Mouse (Mus musculus) hindbrain, postnatal 0 days (tissue): ENCODE measurements around the gene Mycbp2. TPM values are rescaled to one million over a fixed set of nuclear protein-coding genes. Genes with fewer than 3 reads are reported as not detected.
A peak's percentile ranks its signal among the peaks of the same experiment; 100 is the strongest.

Experiments
- ATAC-seq: fragments of 200-750 bp; cut with Nextera tagmentation; 2 replicates; pipeline ENCODE4 v1.8.0; 2017; ENCODE audit warnings: mild to moderate bottlenecking, moderate TSS enrichment, moderate library complexity
- DNase-seq: peaks from one replicate; pipeline ENCODE4 v3.0.0-alpha.2; 2015; ENCODE audit warnings: low spot score
- H3K27ac ChIP-seq: fragments of 300-500 bp; sonication (generic); 2 replicates; pipeline ENCODE4 v1.5.1; 2014; ENCODE audit warnings: mild to moderate bottlenecking
- H3K27me3 ChIP-seq: fragments of 300-500 bp; sonication (generic); 2 replicates; pipeline ENCODE4 v1.6.1; 2014; ENCODE audit warnings: low read length, mixed read lengths; ENCODE audit not compliant: insufficient read depth
- H3K36me3 ChIP-seq: fragments of 300-500 bp; sonication (generic); 2 replicates; pipeline ENCODE4 v1.6.1; 2014; ENCODE audit warnings: low read length, mixed read lengths; ENCODE audit not compliant: insufficient read depth
- H3K4me1 ChIP-seq: fragments of 300-500 bp; sonication (generic); 2 replicates; pipeline ENCODE4 v1.6.1; 2014; ENCODE audit warnings: antibody characterized with exemption, low read length, mixed read lengths; ENCODE audit not compliant: insufficient read depth
- H3K4me2 ChIP-seq: fragments of 300-500 bp; sonication (generic); 2 replicates; pipeline ENCODE4 v1.6.1; 2014; ENCODE audit warnings: low read depth, mild to moderate bottlenecking, low read length, moderate library complexity, mixed read lengths
- H3K4me3 ChIP-seq: fragments of 300-500 bp; sonication (generic); 2 replicates; pipeline ENCODE4 v1.5.1; 2014; ENCODE audit warnings: low read length
- H3K9ac ChIP-seq: fragments of 300-500 bp; sonication (generic); replicated peaks from 2 replicates; pipeline ENCODE4 v1.6.1; 2014; ENCODE audit warnings: mild to moderate bottlenecking, low read length, moderate library complexity, mixed read lengths
- H3K9me3 ChIP-seq: fragments of 300-500 bp; sonication (generic); 2 replicates; pipeline ENCODE4 v1.6.1; 2016; ENCODE audit warnings: low read length, mixed read lengths
- CTCF ChIP-seq: IDR thresholded peaks from 2 replicates; pipeline ENCODE4 v1.5.1; 2016; ENCODE audit warnings: antibody characterized with exemption, control low read depth, low read depth
- WGBS: fragments of 180-500 bp; shearing (Covaris S2); extraction: QIAGEN DNeasy Blood & Tissue Kit; methylation state at CpG from one replicate; pipeline ENCODE4 v1.1.7; 2014; 5-methylcytosine and 5-hydroxymethylcytosine counted together
- polyA plus RNA-seq: library from polyadenylated mRNA; unstranded; fragments of >200 nt; fragmentation: Nextera tagmentation; extraction: Ambion mirVana; gene quantifications from 2 replicates; pipeline ENCODE4 v1.2.1, GENCODE M21; 2015
- total RNA-seq: library from RNA; depleted of rRNA; stranded (reverse); fragments of >200 nt; gene quantifications from 2 replicates; pipeline ENCODE4 v1.2.3, GENCODE M21; 2014

The Mycbp2 gene
- total and polyA plus RNA-seq, 2 experiments from 2014 or later, result 57.3 to 89.3 TPM

DNA sequence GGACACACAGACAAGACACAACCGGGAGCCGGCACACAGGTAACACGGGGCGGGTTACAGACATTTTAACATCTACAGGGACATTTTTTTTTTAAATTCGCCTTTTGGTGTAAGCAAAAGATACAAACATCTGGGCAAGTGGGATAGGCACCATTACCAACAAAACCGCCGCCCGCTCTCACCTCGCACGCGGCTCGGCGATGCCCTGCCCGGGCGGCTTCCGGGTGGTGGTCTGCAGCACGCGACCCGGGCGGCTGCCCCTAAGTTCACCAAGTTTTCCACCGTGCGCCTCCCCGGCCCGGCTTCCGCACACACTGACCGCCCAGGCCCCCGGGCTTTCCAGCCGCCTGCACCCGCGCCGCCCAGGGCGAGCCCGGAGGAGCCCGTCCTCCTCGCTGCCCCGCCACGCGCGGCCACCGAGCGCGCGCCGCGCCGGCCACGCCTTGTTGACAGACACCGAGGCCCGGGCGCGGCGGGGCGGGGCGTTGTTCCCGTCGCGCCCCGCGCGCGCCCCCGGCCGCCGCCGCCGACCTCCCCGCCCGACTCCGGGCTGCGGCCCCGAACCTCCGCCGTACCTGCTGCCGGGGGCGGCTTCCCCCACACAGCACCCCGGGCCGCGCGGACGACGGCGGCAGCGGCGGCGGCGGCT lies 247.9 kb downstream of the Mycbp2 start:
- peak overlapping the region; percentile 99 for H3K9ac ChIP-seq
- ATAC-seq, result peak; percentile 86
- no peaks in the 10 kb centered on the region for H3K9me3 ChIP-seq
- WGBS, result under 1% methylated on average over 56 of the region's 86 CpGs
- H3K27ac ChIP-seq, result peak overlapping the region; percentile 99
- no peaks in the 10 kb centered on the region for H3K27me3 ChIP-seq
- H3K4me3 ChIP-seq, result peak overlapping the region; percentile 83
- H3K4me1 ChIP-seq, result peaks cover 9% of the 10 kb centered on the region
- peak overlapping the region; percentile 74 for H3K4me2 ChIP-seq
- TF ChIP-seq CTCF, result no peak
- DNase-seq, result peak; percentile 91
- H3K36me3 ChIP-seq, result 0 out of 2 replicates have a peak, but pooled peaks cover 6% of the 10 kb centered on the region

DNA sequence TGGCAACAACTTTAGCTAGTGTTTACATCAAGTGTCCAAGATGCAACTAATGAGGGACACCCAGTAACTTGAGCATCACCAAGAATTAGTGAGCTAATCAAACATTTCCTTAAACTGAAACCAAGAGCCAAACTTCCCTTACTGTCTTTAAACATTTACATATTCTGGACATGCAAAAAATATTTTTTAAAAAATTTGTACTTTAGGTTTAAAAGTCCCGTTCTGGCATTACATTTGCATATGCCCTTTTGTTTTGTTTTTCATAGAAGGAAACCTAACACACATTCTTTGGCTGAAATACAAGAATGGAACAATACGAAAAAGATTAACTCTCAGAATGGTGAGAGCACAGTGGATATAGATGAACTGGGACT lies 248.4 kb downstream of the Mycbp2 start:
- H3K4me3 ChIP-seq, result peak overlapping the region; percentile 83
- peaks cover 9% of the 10 kb centered on the region for H3K4me1 ChIP-seq
- H3K4me2 ChIP-seq, result peak overlapping the region; percentile 74
- H3K27me3 ChIP-seq, result no peaks in the 10 kb centered on the region
- peak overlapping the region; percentile 99 for H3K9ac ChIP-seq
- under 1% methylated on average over 2 of the region's 2 CpGs for WGBS
- H3K27ac ChIP-seq, result 0 out of 2 replicates have a peak overlapping the region, but pooled peaks have one; percentile 99
- H3K9me3 ChIP-seq, result no peaks in the 10 kb centered on the region
- H3K36me3 ChIP-seq, result 0 out of 2 replicates have a peak, but pooled peaks cover 6% of the 10 kb centered on the region
- ATAC-seq (no peak), DNase-seq (no peak)
- TF ChIP-seq CTCF, result no peak

DNA sequence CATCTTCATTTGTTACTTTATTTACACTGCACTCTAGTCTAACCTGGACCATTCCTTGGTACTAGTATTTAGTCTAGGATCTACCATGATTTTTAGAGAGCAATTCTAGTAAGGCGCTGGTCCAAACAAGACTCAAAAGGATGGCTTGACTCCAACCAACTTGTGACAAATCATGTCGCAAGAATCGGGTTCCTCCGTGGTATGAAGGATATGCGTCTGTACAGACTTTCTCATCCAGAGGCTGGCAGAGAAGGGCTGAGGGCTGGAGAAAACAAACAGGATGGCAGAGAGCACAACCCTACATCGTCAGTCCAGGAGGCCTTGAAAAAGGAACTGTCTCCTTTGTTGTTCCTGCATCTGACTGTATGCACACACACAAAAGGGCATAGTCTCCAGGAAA lies 250.0 kb downstream of the Mycbp2 start:
- peaks cover 10% of the 10 kb centered on the region; the same call in 1 of the 2 replicates for H3K36me3 ChIP-seq
- no peak for TF ChIP-seq CTCF
- no peak overlapping the region for H3K4me3 ChIP-seq
- H3K9me3 ChIP-seq, result no peaks in the 10 kb centered on the region
- no peak overlapping the region for H3K9ac ChIP-seq
- H3K27me3 ChIP-seq, result no peaks in the 10 kb centered on the region
- ATAC-seq, result no peak
- DNase-seq, result no peak
- H3K27ac ChIP-seq, result no peak overlapping the region
- peaks cover 9% of the 10 kb centered on the region for H3K4me1 ChIP-seq
- WGBS, result 59% methylated on average over 6 of the region's 6 CpGs
- peak overlapping the region; percentile 74 for H3K4me2 ChIP-seq

DNA sequence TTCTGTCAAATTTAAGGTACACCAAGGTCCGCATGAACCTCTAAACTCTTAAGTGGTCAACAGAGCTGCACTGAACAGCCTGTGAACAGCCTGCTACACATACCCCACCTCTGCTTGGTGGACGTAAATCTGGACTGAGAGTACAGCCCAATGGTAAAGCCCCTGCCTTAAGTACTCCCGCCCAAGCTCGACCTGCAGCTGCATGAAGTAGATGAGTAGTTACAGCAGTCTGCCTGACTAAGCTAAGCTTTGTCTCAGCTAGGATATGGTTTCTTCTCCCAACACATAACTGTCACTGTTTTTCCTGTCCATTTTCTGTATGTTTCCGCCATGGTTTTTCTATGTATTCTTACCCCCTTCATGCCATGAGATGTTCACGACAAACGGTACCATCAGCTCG lies 250.8 kb downstream of the Mycbp2 start:
- TF ChIP-seq CTCF, result no peak
- ATAC-seq (no peak), DNase-seq (no peak)
- Histone ChIP-seq H3K36me3 (peaks cover 11% of the 10 kb centered on the region; the same call in 1 of the 2 replicates), H3K4me2 (no peak overlapping the region), H3K4me3 (no peak overlapping the region), H3K9ac (no peak overlapping the region), H3K9me3 (no peaks in the 10 kb centered on the region), H3K4me1 (peaks cover 9% of the 10 kb centered on the region), H3K27ac (no peak overlapping the region), H3K27me3 (no peaks in the 10 kb centered on the region)
- 92% methylated on average over 8 of the region's 8 CpGs for WGBS

DNA sequence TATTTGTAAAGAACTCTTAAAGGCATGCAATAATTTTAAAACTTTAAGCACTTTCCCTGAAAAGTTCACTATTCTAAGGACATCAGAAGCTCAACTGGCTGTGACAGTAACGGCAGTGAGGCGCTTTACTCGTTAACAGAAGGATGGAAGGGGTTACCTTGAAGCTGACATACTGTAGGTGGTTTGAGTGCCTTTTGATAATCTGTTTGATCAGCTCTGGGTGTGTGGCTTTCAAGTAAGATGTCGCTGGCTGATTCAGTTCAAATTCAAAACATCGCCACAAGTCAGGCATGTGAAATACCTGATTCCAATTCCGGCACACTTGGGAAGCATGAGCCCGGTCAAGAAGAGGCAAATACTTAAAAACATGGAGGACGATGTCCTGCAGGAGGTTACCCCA lies 251.6 kb downstream of the Mycbp2 start:
- DNase-seq (no peak), ATAC-seq (no peak)
- Histone ChIP-seq H3K9me3 (no peaks in the 10 kb centered on the region), H3K36me3 (peaks cover 11% of the 10 kb centered on the region; the same call in 1 of the 2 replicates), H3K9ac (no peak overlapping the region), H3K4me3 (no peak overlapping the region), H3K4me1 (peaks cover 9% of the 10 kb centered on the region), H3K27me3 (no peaks in the 10 kb centered on the region), H3K27ac (no peak overlapping the region), H3K4me2 (no peak overlapping the region)
- no peak for TF ChIP-seq CTCF
- WGBS, result 89% methylated on average over 8 of the region's 8 CpGs

DNA sequence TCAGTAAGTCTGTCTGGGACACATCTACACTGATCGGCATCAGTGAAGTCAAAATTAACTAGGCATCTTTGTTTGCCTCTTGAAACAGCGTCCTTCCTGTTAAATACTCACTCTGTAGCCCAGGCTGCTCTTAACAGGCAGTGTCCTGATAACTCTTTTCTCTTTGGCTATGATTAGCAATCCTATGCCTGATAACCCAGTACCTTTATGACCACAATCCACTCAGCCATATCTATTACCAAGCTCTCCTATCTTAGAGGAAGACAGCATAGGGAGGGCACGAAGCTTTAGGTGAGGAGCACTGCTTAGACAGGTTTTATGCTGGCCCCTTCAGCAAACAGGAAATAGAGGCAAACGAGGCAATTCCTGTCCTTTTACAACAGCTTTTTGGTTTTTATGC lies 252.9 kb downstream of the Mycbp2 start:
- Histone ChIP-seq H3K9me3 (no peaks in the 10 kb centered on the region), H3K36me3 (peaks cover 14% of the 10 kb centered on the region; the same call in 1 of the 2 replicates), H3K9ac (no peak overlapping the region), H3K4me1 (peaks cover 9% of the 10 kb centered on the region), H3K27me3 (no peaks in the 10 kb centered on the region), H3K27ac (no peak overlapping the region), H3K4me2 (no peak overlapping the region), H3K4me3 (no peak overlapping the region)
- no peak for TF ChIP-seq CTCF
- DNase-seq, result no peak
- 85% methylated on average over 4 of the region's 4 CpGs for WGBS
- ATAC-seq, result no peak

DNA sequence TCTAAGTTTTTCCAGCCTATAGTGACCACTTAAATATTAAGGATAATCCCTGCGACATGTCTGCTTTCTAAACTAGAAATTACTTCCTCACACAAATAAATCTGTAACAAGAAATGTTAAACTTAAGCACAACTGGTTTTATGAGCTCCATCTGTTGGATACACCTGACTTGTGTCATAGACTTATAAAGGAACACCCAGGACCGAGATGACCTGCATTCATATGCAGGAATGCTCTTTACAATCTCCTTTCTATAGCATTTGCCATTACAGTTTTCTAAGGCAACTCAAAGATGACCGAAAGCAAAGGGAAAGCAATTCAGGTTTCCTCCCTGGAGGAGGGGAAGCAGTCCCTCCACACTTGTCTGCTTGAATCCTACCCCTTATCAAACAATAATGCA lies 253.4 kb downstream of the Mycbp2 start:
- no peak for DNase-seq
- Histone ChIP-seq H3K27me3 (no peaks in the 10 kb centered on the region), H3K9me3 (no peaks in the 10 kb centered on the region), H3K4me3 (no peak overlapping the region), H3K36me3 (peaks cover 16% of the 10 kb centered on the region), H3K27ac (no peak overlapping the region), H3K4me1 (peaks cover 9% of the 10 kb centered on the region), H3K9ac (no peak overlapping the region), H3K4me2 (no peak overlapping the region)
- TF ChIP-seq CTCF, result no peak
- ATAC-seq, result no peak
- 84% methylated on average over 3 of the region's 3 CpGs for WGBS
